Mouse (Mus musculus): ENCODE results near the gene Dusp18. TPM values are rescaled to one million over a fixed set of nuclear protein-coding genes. Genes with fewer than 3 reads are reported as not detected.
"Not testable (repeated sequence)": the region's sequence is repeated elsewhere in the genome, so short reads cannot be mapped to it uniquely, and the experiment has no call there.

Dusp18 gene
- polyA plus RNA-seq, 1 experiment from 2014 or later, result 11.5 TPM

- WGBS, result 89% methylated on average over 4 of the region's 4 CpGs
- ATAC-seq (ENCODE audit: insufficient number of reproducible peaks, insufficient read depth, low FRiP score, low read depth), result no peak
These were observed 14.2 kb downstream of the Dusp18 start for GRCm38 (mm10) chr11:3909236-3909635.

GRCm38 (mm10) chr11:3910513-3911310, 15.7 kb downstream of the Dusp18 start:
- H3K9ac ChIP-seq (ENCODE audit: low read length), result peak overlapping the region; percentile 41; the same call in 1 of the 2 replicates
- H3K4me2 ChIP-seq (ENCODE audit: low read length), result peak overlapping the region; percentile 96
- peaks cover 9% of the 10 kb centered on the region; the same call in 1 of the 2 replicates for H3K36me3 ChIP-seq (ENCODE audit: control insufficient read depth, insufficient read depth, low read length)
- no peak for ATAC-seq (ENCODE audit: insufficient number of reproducible peaks, insufficient read depth, low FRiP score, low read depth)
- no peak overlapping the region for H3K4me3 ChIP-seq (ENCODE audit: control insufficient read depth in 1 of 2, insufficient read depth in 1 of 2, low read depth in 1 of 2, low read length in 2 of 2)
- WGBS, result 37% methylated on average over 5 of the region's 5 CpGs
- H3K9me3 ChIP-seq (ENCODE audit: control insufficient read depth, low read length), result no peaks in the 10 kb centered on the region
- H3K27ac ChIP-seq (replicated peaks in 1 of 2; ENCODE audit: control insufficient read depth in 1 of 2, insufficient read depth in 1 of 2, low read depth in 2 of 2, low read length in 2 of 2), result peak overlapping the region; percentile 3 to 35; a peak in 2 of 4 replicates
- no peaks in the 10 kb centered on the region for H3K27me3 ChIP-seq (ENCODE audit: control insufficient read depth, insufficient read depth, low read length)
- H3K4me1 ChIP-seq (ENCODE audit: control insufficient read depth in 2 of 2, insufficient read depth in 2 of 2, low read length in 2 of 2), result peaks cover 29 to 34% of the 10 kb centered on the region in 2 experiments

More at GRCm38 (mm10) chr11:3909236-3909635, 14.2 kb downstream of the Dusp18 start:
- no peak overlapping the region for H3K27ac ChIP-seq (replicated peaks in 1 of 2; ENCODE audit: control insufficient read depth in 1 of 2, insufficient read depth in 1 of 2, low read depth in 2 of 2, low read length in 2 of 2)
- H3K4me3 ChIP-seq (ENCODE audit: control insufficient read depth in 1 of 2, insufficient read depth in 1 of 2, low read depth in 1 of 2, low read length in 2 of 2), result no peak overlapping the region
- H3K36me3 ChIP-seq (ENCODE audit: control insufficient read depth, insufficient read depth, low read length), result peaks cover 14% of the 10 kb centered on the region; the same call in 1 of the 2 replicates
- no peak overlapping the region for H3K9ac ChIP-seq (ENCODE audit: low read length)
- no peaks in the 10 kb centered on the region for H3K27me3 ChIP-seq (ENCODE audit: control insufficient read depth, insufficient read depth, low read length)
- H3K4me2 ChIP-seq (ENCODE audit: low read length), result no peak overlapping the region
- no peaks in the 10 kb centered on the region for H3K9me3 ChIP-seq (ENCODE audit: control insufficient read depth, low read length)
- H3K4me1 ChIP-seq (ENCODE audit: control insufficient read depth in 2 of 2, insufficient read depth in 2 of 2, low read length in 2 of 2), result peaks cover 29 to 33% of the 10 kb centered on the region in 2 experiments

GRCm38 (mm10) chr11:3911440-3911839, 16.4 kb downstream of the Dusp18 start:
- H3K4me3 ChIP-seq (ENCODE audit: control insufficient read depth in 1 of 2, insufficient read depth in 1 of 2, low read depth in 1 of 2, low read length in 2 of 2); H3K9ac ChIP-seq (ENCODE audit: low read length): not testable (repeated sequence)
- H3K4me1 ChIP-seq (ENCODE audit: control insufficient read depth in 2 of 2, insufficient read depth in 2 of 2, low read length in 2 of 2), result peaks cover 29 to 40% of the 10 kb centered on the region in 2 experiments

GRCm38 (mm10) chr11:3912100-3912874, 17.2 kb downstream of the Dusp18 start:
- no peak for ATAC-seq (ENCODE audit: insufficient number of reproducible peaks, insufficient read depth, low FRiP score, low read depth)
- Histone ChIP-seq H3K9ac (ENCODE audit: low read length) (peak overlapping the region; percentile 75), H3K36me3 (ENCODE audit: control insufficient read depth, insufficient read depth, low read length) (peaks cover 11% of the 10 kb centered on the region; the same call in 1 of the 2 replicates), H3K9me3 (ENCODE audit: control insufficient read depth, low read length) (no peaks in the 10 kb centered on the region), H3K4me2 (ENCODE audit: low read length) (peak overlapping the region; percentile 96), H3K4me3 (ENCODE audit: control insufficient read depth in 1 of 2, insufficient read depth in 1 of 2, low read depth in 1 of 2, low read length in 2 of 2) (peak overlapping the region; percentile 53 to 67), H3K4me1 (ENCODE audit: control insufficient read depth in 2 of 2, insufficient read depth in 2 of 2, low read length in 2 of 2) (peaks cover 29 to 40% of the 10 kb centered on the region in 2 experiments), H3K27ac (replicated peaks in 1 of 2; ENCODE audit: control insufficient read depth in 1 of 2, insufficient read depth in 1 of 2, low read depth in 2 of 2, low read length in 2 of 2) (0 out of 4 replicates have a peak overlapping the region, but pooled peaks of 1 of the 2 experiments have one; percentile 23), H3K27me3 (ENCODE audit: control insufficient read depth, insufficient read depth, low read length) (no peaks in the 10 kb centered on the region)
- 17% methylated on average over 19 of the region's 19 CpGs for WGBS

More at GRCm38 (mm10) chr11:3911440-3911839, 16.4 kb downstream of the Dusp18 start:
- Histone ChIP-seq H3K27ac (replicated peaks in 1 of 2; ENCODE audit: control insufficient read depth in 1 of 2, insufficient read depth in 1 of 2, low read depth in 2 of 2, low read length in 2 of 2) (0 out of 4 replicates have a peak overlapping the region, but pooled peaks of 1 of the 2 experiments have one; percentile 17), H3K4me2 (ENCODE audit: low read length) (peak overlapping the region; percentile 96; the same call in 1 of the 2 replicates)
- H3K27me3 ChIP-seq (ENCODE audit: control insufficient read depth, insufficient read depth, low read length); H3K9me3 ChIP-seq (ENCODE audit: control insufficient read depth, low read length); ATAC-seq (ENCODE audit: insufficient number of reproducible peaks, insufficient read depth, low FRiP score, low read depth); H3K36me3 ChIP-seq (ENCODE audit: control insufficient read depth, insufficient read depth, low read length): not testable (repeated sequence)
- 85% methylated on average over 5 of the region's 6 CpGs for WGBS

- ATAC-seq (ENCODE audit: insufficient number of reproducible peaks, insufficient read depth, low FRiP score, low read depth), result no peak
- WGBS, result 4% methylated on average over 16 of the region's 16 CpGs
These were observed 17.8 kb downstream of the Dusp18 start for GRCm38 (mm10) chr11:3912875-3913271.

GRCm38 (mm10) chr11:3913316-3914108, 18.5 kb downstream of the Dusp18 start:
- Histone ChIP-seq H3K27me3 (ENCODE audit: control insufficient read depth, insufficient read depth, low read length) (no peaks in the 10 kb centered on the region), H3K9ac (ENCODE audit: low read length) (peak overlapping the region; percentile 75), H3K4me1 (ENCODE audit: control insufficient read depth in 2 of 2, insufficient read depth in 2 of 2, low read length in 2 of 2) (peaks cover 29 to 40% of the 10 kb centered on the region in 2 experiments), H3K36me3 (ENCODE audit: control insufficient read depth, insufficient read depth, low read length) (peaks cover 10% of the 10 kb centered on the region; the same call in 1 of the 2 replicates), H3K27ac (replicated peaks in 1 of 2; ENCODE audit: control insufficient read depth in 1 of 2, insufficient read depth in 1 of 2, low read depth in 2 of 2, low read length in 2 of 2) (peak overlapping the region; percentile 56 to 75; a peak in 3 of 4 replicates), H3K4me3 (ENCODE audit: control insufficient read depth in 1 of 2, insufficient read depth in 1 of 2, low read depth in 1 of 2, low read length in 2 of 2) (peak overlapping the region; percentile 53 to 67), H3K4me2 (ENCODE audit: low read length) (peak overlapping the region; percentile 96), H3K9me3 (ENCODE audit: control insufficient read depth, low read length) (no peaks in the 10 kb centered on the region)
- WGBS, result under 1% methylated on average over 62 of the region's 65 CpGs
- ATAC-seq (ENCODE audit: insufficient number of reproducible peaks, insufficient read depth, low FRiP score, low read depth), result peak; percentile 84

More at GRCm38 (mm10) chr11:3912875-3913271, 17.8 kb downstream of the Dusp18 start:
- H3K9me3 ChIP-seq (ENCODE audit: control insufficient read depth, low read length), result no peaks in the 10 kb centered on the region
- peak overlapping the region; percentile 75 for H3K9ac ChIP-seq (ENCODE audit: low read length)
- peak overlapping the region; percentile 53 to 67 for H3K4me3 ChIP-seq (ENCODE audit: control insufficient read depth in 1 of 2, insufficient read depth in 1 of 2, low read depth in 1 of 2, low read length in 2 of 2)
- peaks cover 29 to 40% of the 10 kb centered on the region in 2 experiments for H3K4me1 ChIP-seq (ENCODE audit: control insufficient read depth in 2 of 2, insufficient read depth in 2 of 2, low read length in 2 of 2)
- H3K36me3 ChIP-seq (ENCODE audit: control insufficient read depth, insufficient read depth, low read length), result peaks cover 10% of the 10 kb centered on the region; the same call in 1 of the 2 replicates
- H3K27me3 ChIP-seq (ENCODE audit: control insufficient read depth, insufficient read depth, low read length), result no peaks in the 10 kb centered on the region
- H3K27ac ChIP-seq (replicated peaks in 1 of 2; ENCODE audit: control insufficient read depth in 1 of 2, insufficient read depth in 1 of 2, low read depth in 2 of 2, low read length in 2 of 2), result no peak overlapping the region
- H3K4me2 ChIP-seq (ENCODE audit: low read length), result peak overlapping the region; percentile 96
